Mouse (Mus musculus) stomach, postnatal 0 days (tissue): ENCODE measurements around the gene Riok1. TPM values are rescaled to one million over a fixed set of nuclear protein-coding genes. Genes with fewer than 3 reads are reported as not detected.

ENCODE experiments used
- ATAC-seq: fragments of 200-750 bp; cut with Nextera tagmentation; 2 replicates; pipeline ENCODE4 v1.8.0; 2017; ENCODE audit not compliant: low FRiP score, low TSS enrichment
- DNase-seq: peaks from one replicate; pipeline ENCODE4 v3.0.0-alpha.2; 2016; ENCODE audit warnings: low spot score
- H3K27ac ChIP-seq: fragments of 300-500 bp; sonication (generic); replicated peaks from 2 replicates; pipeline ENCODE4 v1.5.1; 2014; ENCODE audit warnings: mild to moderate bottlenecking, control low read depth
- H3K27me3 ChIP-seq: fragments of 300-500 bp; sonication (generic); 2 replicates; pipeline ENCODE4 v1.6.1; 2014; ENCODE audit warnings: low read length; ENCODE audit not compliant: control insufficient read depth, insufficient read depth
- H3K36me3 ChIP-seq: fragments of 300-500 bp; sonication (generic); 2 replicates; pipeline ENCODE4 v1.6.1; 2014; ENCODE audit warnings: low read length, mixed read lengths; ENCODE audit not compliant: control insufficient read depth, insufficient read depth
- H3K4me1 ChIP-seq: fragments of 300-500 bp; sonication (generic); replicated peaks from 2 replicates; pipeline ENCODE4 v1.6.1; 2014; ENCODE audit warnings: antibody characterized with exemption; ENCODE audit not compliant: control insufficient read depth, insufficient read depth
- H3K4me2 ChIP-seq: fragments of 300-500 bp; sonication (generic); replicated peaks from 2 replicates; pipeline ENCODE4 v1.6.1; 2014; ENCODE audit warnings: low read depth, mild to moderate bottlenecking, control low read depth, moderate library complexity
- H3K4me3 ChIP-seq: fragments of 300-500 bp; sonication (generic); 2 replicates; pipeline ENCODE4 v1.5.1; 2014; ENCODE audit warnings: low read depth, low read length, control low read depth
- H3K9ac ChIP-seq: fragments of 300-500 bp; sonication (generic); 2 replicates; pipeline ENCODE4 v1.6.1; 2014; ENCODE audit warnings: mild to moderate bottlenecking, low read length, control low read depth, mixed read lengths
- H3K9me3 ChIP-seq: fragments of 300-500 bp; sonication (generic); 2 replicates; pipeline ENCODE4 v1.6.1; 2016; ENCODE audit warnings: low read length; ENCODE audit not compliant: control insufficient read depth
- CTCF ChIP-seq: IDR thresholded peaks from 2 replicates; pipeline ENCODE4 v1.5.1; 2016; ENCODE audit warnings: antibody characterized with exemption, low read depth, mild to moderate bottlenecking, moderate library complexity
- EP300 ChIP-seq: optimal IDR thresholded peaks from 2 replicates; pipeline ENCODE3; 2016; ENCODE audit warnings: antibody characterized with exemption
- WGBS: fragments of 180-500 bp; shearing (Covaris S2); extraction: QIAGEN DNeasy Blood & Tissue Kit; methylation state at CpG from one replicate; pipeline ENCODE4 v1.1.7; 2014; 5-methylcytosine and 5-hydroxymethylcytosine counted together
- polyA plus RNA-seq: library from polyadenylated mRNA; unstranded; fragments of >200 nt; fragmentation: Nextera tagmentation; extraction: Ambion mirVana; gene quantifications from 2 replicates; pipeline ENCODE4 v1.2.1, GENCODE M21; 2015

The Riok1 gene
- polyA plus RNA-seq, 1 experiment from 2014 or later = 22.9 TPM

GRCm38 (mm10) chr13:38012436-38012835 is 24.4 kb upstream of the Riok1 start:
- DNase-seq = no peak
- ATAC-seq = no peak
- WGBS = 78% methylated on average over 5 of the region's 5 CpGs

GRCm38 (mm10) chr13:38015591-38015990 is 21.2 kb upstream of the Riok1 start:
- Histone ChIP-seq H3K27me3 (no peaks in the 10 kb centered on the region), H3K9ac (no peak overlapping the region), H3K4me2 (no peak overlapping the region), H3K4me3 (no peak overlapping the region), H3K27ac (no peak overlapping the region), H3K36me3 (no peaks in the 10 kb centered on the region), H3K9me3 (no peaks in the 10 kb centered on the region), H3K4me1 (no peaks in the 10 kb centered on the region)
- DNase-seq (no peak), ATAC-seq (no peak)
- TF ChIP-seq EP300 (no peak), CTCF (no peak)
- 89% methylated on average over 4 of the region's 4 CpGs for WGBS

More at GRCm38 (mm10) chr13:38012436-38012835, 24.4 kb upstream of the Riok1 start:
- Histone ChIP-seq H3K9me3 (no peaks in the 10 kb centered on the region), H3K27ac (no peak overlapping the region), H3K36me3 (no peaks in the 10 kb centered on the region), H3K4me1 (no peaks in the 10 kb centered on the region), H3K4me3 (no peak overlapping the region), H3K4me2 (no peak overlapping the region), H3K27me3 (no peaks in the 10 kb centered on the region), H3K9ac (no peak overlapping the region)
- TF ChIP-seq EP300 = no peak
- no peak for TF ChIP-seq CTCF

- H3K4me3 ChIP-seq = no peak overlapping the region
- ATAC-seq (no peak), DNase-seq (no peak)
- H3K27ac ChIP-seq = no peak overlapping the region
- no peak overlapping the region for H3K4me2 ChIP-seq
- H3K4me1 ChIP-seq = no peaks in the 10 kb centered on the region
- H3K36me3 ChIP-seq = no peaks in the 10 kb centered on the region
- H3K9ac ChIP-seq = no peak overlapping the region
- H3K9me3 ChIP-seq = no peaks in the 10 kb centered on the region
- WGBS = 64% methylated on average over 3 of the region's 3 CpGs
- H3K27me3 ChIP-seq = no peaks in the 10 kb centered on the region
- TF ChIP-seq EP300 (no peak), CTCF (no peak)
These were observed 18.0 kb upstream of the Riok1 start for GRCm38 (mm10) chr13:38018791-38019190.

GRCm38 (mm10) chr13:38025874-38026273 is 10.9 kb upstream of the Riok1 start:
- WGBS = 45% methylated on average over 4 of the region's 4 CpGs

GRCm38 (mm10) chr13:38027618-38028248 is 9.1 kb upstream of the Riok1 start:
- no peaks in the 10 kb centered on the region for H3K27me3 ChIP-seq
- WGBS = 62% methylated on average over 6 of the region's 6 CpGs
- no peak overlapping the region for H3K4me3 ChIP-seq
- H3K36me3 ChIP-seq = no peaks in the 10 kb centered on the region
- no peak overlapping the region for H3K27ac ChIP-seq
- TF ChIP-seq EP300 = no peak
- TF ChIP-seq CTCF = no peak
- no peaks in the 10 kb centered on the region for H3K9me3 ChIP-seq
- ATAC-seq = no peak
- H3K9ac ChIP-seq = no peak overlapping the region
- no peak for DNase-seq
- no peak overlapping the region for H3K4me2 ChIP-seq
- H3K4me1 ChIP-seq = no peaks in the 10 kb centered on the region

More at GRCm38 (mm10) chr13:38025874-38026273, 10.9 kb upstream of the Riok1 start:
- no peak for DNase-seq
- H3K27ac ChIP-seq = no peak overlapping the region
- no peak overlapping the region for H3K4me3 ChIP-seq
- H3K27me3 ChIP-seq = no peaks in the 10 kb centered on the region
- H3K9ac ChIP-seq = no peak overlapping the region
- no peaks in the 10 kb centered on the region for H3K9me3 ChIP-seq
- no peaks in the 10 kb centered on the region for H3K4me1 ChIP-seq
- TF ChIP-seq CTCF = peak; percentile 42
- no peak for TF ChIP-seq EP300
- H3K4me2 ChIP-seq = no peak overlapping the region
- no peaks in the 10 kb centered on the region for H3K36me3 ChIP-seq
- no peak for ATAC-seq

GRCm38 (mm10) chr13:38028407-38028806 is 8.4 kb upstream of the Riok1 start:
- Histone ChIP-seq H3K4me1 (no peaks in the 10 kb centered on the region), H3K9me3 (no peaks in the 10 kb centered on the region), H3K9ac (no peak overlapping the region), H3K36me3 (no peaks in the 10 kb centered on the region), H3K4me3 (no peak overlapping the region), H3K27me3 (no peaks in the 10 kb centered on the region), H3K4me2 (no peak overlapping the region), H3K27ac (no peak overlapping the region)
- no peak for ATAC-seq
- 78% methylated on average over 4 of the region's 4 CpGs for WGBS
- TF ChIP-seq EP300 (no peak), CTCF (no peak)
- DNase-seq = no peak
